Mouse (Mus musculus) induced T-regulatory cell, adult 2 months (primary cell): ENCODE measurements around the gene D11Wsu47e.

Experiments used
- DNase-seq: peaks from one replicate; pipeline ENCODE4 v3.0.0-alpha.2; 2012; ENCODE audit warnings: low read depth

The D11Wsu47e gene

DNA sequence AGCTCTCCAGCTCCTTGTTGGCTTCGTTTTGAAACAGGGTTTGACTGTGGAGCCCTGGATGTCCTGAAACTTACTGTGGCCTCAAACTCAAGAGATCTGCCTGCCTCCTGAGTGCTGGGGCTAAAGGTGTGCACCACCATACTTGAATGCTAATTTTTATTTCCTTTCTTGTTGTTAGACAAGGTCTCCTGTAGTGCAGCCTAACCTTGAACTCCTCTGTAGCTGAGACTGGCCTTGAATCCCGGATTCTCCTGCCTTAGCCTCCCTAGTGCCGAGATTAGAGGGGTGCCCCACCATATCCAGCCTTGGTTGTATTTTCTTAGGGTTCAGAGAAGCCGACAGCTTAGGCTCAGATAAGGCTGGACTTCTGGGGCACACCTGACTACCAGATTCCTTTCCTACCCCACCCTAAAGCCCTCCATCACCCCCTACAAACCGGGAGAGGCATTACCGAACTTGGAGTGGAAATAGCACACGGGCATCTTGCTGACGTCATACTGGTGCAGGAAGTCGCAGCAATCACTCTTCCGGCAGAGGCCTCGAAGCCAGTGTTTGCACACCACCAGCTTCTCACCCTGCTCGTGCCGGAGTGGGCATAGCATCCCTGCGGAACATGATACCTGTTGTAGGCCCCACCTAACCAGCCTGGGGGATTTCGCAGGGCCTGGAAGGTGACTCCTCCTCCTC is 21.9 kb downstream of the D11Wsu47e start:
- DNase-seq, result no peak

DNA sequence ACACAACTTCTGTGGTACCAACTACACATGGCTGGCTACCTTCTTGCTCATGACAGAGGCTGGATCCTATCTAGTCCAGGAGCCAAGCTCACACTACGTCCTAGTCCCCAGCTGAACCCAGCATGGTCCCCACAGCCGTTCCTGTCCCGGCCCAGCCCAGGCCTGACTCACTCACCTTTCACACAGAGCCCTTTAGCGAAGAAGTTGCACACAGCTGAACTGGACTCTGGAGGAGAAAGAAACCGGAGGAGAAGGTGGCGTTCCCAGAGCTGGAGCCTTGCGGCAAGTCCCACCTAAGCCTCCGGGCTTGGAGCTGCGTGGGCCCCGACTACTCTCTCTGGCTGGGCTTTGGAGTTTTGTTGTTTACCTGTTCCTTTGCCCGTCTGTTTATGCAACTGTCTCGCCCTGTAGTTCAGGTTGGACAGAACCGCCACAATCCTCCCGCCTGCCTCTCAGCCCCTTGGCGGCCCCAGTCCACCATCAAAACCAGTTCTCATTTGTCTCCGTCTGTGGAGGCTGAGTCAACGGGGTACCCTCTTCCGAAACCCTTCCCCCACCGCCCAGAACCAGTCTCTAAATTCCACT is 24.5 kb downstream of the D11Wsu47e start:
- no peak for DNase-seq

DNA sequence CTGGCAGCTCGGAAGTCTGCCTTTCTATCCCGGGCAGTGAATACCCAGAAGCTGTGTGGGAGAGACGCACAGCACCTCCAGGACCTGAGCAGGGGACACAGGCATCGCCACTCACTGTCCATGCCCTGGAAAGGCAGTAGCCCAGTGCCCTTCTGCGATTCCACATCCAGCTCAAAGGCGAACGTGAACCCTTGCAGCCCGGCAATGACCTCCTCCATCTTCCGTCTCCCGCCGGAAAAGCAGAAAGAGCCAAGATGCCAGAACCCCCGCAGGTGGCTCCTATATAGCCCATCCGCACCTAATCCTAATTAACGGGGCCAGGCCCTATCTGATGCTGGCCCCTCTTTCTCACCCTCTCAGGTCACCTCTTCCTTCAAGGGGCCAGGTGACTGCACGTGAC is 25.1 kb downstream of the D11Wsu47e start:
- DNase-seq, result no peak

DNA sequence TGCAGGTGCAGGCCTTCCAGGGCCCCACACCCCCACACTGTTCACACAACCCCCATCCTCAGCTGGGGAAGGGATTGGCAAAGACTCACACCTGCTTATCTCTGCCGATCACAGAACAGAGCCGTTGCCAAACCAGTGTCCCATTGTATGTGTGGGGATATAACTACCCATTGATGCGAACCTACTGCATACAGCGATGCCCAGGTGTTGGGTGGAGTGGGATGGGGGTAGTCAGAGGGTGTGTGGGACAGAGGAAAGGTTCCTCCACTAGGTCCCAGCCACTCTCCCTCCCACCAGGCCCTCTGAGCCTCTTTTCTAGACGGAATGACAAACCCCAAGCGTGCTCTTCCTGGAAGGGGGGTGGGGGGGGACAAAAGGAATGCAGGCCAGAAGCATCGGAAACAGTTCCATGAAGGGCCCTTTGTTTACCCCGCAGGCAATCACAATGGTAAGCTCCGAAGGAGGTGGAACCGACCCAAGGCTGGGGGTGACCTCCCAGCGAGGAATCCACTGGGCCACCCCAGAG is 25.6 kb downstream of the D11Wsu47e start, which contains the start of gene Cpsf4l:
Gene Cpsf4l, minus strand, starts transcription at position 287 of the 526 bp plus-strand sequence.
- DNase-seq, result no peak

DNA sequence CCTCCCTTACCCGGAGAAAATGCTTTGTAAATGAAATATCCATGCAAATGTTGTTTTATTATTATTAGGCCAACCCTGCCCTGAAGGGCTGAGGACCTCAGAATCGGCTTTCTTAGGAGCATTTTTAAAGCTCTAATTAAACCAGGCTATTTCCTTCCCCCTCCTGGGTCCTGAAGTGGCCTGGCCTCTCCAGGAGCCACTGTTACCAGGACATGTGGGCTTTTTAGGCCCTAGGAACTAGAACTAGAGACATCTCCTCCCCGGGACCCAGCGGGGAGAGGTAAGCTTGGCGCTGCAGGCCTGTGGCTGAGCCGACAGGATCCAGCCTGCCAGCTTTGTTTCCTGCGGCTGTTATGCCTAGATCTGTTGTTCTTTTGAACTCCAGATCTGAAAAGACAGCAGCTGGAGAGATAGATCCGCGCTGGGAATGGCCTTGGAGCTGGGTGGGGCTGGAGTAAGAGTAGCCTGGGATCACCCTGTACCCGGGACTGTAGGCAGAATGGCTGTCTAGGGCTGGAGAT is 26.1 kb downstream of the D11Wsu47e start:
- DNase-seq, result no peak

DNA sequence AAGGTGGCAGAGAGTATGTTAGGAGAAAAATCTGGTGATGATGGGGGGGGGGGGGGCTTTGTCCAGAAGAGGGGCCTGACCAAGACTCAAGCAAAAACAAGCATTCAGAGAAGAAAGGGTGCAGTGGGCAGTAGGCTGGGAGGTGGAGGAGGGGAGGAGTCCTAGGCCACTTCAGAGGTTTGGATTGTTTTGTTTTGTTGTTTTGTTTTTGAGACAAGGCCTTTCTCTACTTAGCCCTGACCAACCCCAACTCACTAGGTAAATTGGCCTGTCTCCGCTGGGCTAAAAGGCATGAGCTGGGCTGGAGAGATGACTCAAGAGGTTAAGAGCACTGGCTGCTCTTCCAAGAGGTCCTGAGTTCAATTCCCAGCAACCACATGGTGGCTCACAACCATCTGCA is 26.8 kb downstream of the D11Wsu47e start:
- DNase-seq, result no peak

DNA sequence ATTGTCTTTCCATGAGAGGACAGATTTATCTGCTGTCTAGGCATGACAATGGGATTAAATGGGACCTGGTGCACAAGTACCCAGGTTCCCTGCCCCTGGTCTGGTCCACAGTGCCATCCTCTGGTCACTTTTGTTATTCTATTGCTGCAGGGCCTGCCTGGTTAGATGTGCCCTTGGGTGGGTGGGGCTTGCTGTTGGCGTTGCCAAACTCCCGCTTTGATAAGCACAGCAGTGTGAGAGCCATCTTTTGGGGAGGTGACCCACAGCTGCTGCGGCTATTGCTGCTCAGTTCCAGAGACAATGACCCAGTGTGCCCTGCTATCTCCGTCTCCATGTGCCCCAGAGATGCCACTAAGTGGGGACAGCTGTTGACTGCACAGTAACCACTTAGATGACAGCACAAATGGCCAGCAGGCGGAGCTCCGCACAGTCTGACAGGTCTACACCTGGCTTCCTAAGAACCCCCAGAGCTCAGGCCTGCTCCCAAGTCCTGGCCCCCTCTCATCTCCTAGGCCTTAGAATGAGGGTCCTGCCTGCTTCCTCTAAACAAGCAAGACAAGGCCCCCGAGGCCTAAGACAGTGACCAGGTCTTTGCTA is 31.0 kb downstream of the D11Wsu47e start:
- peak; percentile 29 for DNase-seq

DNA sequence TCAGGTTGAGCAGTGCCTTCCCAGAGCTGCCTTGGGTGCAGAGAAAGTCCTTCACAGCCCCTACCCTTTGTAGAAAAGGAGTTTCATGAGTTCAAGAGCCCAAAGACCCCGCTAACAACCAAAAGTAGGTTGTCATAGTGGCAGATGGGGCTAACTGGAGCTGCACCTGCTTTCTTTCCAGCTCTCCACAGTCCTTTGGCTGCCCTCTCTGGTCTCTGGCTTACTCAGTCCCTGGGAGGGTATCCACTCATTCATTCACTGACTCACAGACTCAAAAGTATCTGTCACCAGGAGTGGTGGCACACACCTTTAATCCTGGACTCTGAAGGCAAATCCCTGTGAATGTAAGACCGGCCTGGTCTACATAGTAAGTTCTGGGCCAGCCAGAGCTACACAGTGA is 31.9 kb downstream of the D11Wsu47e start:
- no peak for DNase-seq

DNA sequence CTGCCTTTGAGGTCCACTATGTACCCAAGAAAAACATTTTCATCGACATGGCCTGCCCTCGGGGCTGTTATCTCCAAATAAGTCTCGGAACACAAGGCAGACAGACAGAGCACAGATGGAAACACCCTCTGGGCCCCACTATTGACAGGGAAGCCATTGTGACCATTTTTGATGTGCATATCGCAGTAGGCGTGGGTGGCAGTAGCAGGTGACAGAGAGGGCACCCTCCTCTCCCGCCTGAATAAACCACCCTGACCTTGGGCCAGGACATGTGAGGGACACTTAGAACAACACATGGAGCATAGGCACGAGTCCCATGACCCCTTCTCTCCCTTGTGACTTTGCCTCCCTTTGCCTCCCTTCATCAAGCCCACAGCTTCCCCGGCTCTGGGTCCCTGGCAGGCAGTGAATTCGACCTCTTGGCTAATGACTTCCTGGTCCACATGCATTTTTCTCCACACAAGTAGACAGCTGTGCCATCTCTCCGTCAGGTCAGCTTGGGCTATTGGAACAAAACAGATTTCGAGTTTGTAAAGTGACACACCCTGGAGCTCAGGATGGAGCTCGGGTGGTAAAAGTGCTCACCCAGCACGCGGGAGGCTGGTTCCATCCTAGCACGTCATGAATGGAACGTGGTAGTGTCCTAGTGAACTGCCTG is 33.7 kb downstream of the D11Wsu47e start:
- no peak for DNase-seq

DNA sequence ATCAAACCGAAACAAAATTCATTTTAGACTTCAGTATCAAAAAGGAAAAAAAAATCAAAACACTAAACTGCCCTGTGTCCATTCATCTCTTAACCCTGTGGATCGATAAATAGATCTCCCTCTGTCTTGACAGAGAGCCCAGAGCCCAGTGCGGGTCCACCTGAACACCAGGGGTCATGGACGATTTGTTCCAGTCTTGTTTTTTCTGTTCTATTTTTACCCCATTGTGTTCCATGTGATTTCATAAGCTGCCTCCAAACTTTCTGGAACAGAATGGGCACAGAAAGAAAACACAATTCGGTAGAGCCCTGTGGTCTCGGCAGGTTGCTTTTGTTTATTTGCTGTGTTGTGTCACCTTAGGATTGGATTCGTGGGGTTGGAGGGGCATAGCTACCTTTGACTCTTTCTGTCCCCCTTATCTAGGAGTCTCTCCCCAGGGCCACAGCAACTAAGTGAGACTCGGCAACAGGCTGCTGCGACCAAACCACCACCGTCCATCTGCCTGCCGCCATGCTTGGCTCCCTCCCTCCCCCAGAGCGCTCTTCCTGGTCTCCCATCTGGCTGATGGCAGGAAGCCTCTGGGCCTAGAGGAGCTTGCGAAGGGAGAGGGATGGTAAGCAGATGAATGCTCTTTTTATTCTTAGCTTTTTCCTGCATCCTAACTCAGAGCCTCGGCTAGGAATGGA is 38.3 kb downstream of the D11Wsu47e start:
- DNase-seq, result no peak

DNA sequence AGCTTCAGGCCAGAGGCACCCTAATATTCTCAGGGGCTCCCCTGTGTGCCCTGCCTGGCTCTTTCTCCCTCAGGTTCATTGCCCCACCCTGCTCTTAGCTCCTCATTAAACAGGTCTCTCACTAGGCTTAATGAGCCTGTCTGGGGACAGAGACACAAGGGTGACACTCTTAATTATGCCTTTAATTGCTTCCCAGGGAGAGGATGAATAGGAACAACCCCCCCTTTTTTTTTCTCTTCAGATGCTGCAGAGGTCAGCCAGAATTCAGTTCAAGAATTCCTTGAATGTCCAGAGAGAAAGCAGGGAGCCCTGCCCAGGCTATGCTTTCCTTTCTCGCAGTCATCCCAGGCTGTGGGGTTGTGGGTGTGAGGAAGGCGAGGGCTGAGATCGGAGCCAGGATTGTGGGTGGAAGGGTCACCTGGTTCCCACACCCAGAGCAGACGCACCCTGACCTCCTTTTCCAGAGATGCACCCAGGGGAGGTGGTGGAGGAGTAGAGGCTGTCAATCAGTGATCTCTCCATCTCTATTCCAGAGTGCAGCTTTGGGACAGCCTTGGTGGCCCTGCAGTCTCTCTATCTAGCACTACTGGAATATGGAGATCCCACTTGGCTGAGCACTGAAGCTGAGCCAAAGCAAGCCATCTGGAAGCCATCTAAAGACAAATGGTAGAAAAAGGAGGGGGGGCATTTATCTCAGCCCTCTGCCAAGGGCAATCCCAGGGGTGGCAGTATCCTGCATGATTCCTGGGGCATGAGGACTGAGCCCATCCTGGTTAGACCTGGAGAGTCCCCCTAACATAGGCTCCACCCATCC is 41.2 kb downstream of the D11Wsu47e start:
- no peak for DNase-seq

DNA sequence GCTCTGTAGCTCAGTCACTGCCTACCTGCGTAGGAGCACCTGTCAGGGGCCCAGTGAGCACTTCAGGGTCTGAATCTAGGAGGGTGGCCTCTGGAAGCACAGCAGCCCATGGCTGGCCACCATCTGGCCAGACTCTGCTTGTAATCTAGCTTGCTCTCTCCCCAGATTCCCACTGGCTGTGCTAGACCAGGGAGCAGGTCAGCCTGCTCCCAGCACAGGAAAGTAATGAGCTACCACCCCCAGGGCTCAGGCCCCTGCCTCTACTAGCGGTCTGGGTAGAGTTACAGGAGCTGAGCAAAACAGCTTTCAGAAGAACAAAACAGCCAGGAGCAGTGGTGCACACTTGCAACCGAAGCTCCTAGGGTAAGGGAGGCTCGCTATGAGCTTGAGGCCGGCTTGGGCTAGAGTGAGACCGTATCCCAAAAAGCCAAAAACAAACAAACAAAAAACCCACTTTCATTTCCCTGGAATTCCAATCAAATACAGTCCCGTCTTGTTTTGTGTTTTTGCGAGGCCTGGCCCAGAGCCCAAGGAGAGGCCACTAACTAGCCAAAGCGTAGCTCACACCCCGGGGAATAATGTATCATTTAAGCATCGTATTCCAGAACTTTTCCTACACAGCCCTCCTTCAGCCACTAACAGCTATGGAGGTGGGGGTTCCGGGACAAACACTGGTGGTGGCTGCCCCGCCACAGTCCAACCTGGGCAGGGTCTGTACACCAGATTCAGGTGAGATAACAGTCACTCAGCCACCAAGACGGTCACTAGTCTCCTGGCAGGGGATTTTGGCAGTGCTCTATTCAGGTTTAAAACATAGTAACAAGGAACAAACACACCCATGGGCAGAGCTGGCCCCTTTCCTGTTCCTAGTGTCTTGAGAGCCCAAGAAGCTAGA is 43.0 kb downstream of the D11Wsu47e start:
- no peak for DNase-seq

DNA sequence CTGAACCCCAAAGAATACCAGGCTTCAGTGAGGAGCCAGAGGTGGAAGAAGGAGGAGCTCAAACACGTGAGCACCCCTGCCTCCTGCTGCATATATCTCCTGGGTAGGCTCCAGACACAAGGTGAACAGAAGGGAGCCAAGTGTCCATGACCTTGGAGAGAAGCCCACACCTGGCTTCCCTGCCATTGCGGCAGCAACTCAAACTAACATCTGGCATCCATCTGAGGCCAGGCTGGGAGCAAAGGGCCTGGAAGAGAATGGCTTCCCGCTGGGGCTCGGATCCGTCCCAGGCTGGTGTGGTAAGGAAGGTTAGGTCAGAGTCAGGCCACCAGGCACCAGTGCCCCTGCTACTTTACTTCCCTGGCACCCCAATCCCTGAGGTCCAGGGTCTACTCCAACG is 43.8 kb downstream of the D11Wsu47e start:
- no peak for DNase-seq

DNA sequence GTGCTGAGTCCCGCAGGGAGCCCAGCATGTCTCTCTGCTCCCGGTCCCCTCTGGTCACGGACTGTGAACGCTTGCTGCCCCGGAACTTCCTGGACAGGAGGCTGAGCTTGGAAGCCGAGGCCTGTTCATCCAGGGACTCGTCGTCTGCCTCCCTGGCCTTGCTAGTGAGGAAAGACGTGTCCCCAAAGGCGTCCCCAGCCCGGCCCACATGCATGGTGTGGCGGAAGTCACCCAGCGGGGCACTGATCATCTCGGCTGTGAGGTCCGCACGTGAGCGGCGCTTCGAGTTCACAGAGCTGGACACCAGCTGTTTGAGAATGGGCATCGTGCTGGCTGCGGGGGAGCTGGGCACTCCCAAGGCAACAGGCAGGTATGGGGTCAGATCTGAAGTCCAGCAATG is 45.0 kb downstream of the D11Wsu47e start:
- no peak for DNase-seq

DNA sequence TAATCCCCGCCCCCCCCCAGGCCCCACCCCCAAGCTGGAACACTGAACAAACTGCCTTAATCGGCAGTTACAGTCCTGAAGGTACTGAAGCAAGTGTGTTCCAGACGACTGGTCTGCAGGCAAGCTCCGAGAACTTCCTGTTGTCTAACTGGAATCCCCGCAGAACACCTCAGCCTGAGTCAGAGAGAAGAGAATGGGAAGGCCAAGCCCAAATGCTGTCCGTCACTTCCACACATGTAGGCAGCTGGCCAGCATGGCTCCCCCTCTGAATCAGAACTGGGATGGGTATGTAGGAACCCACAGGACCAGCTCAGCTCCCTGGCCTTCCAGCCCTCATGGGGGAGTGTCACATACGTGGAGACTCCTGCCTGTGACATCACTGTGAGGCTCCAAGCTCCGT is 45.7 kb downstream of the D11Wsu47e start:
- no peak for DNase-seq

DNA sequence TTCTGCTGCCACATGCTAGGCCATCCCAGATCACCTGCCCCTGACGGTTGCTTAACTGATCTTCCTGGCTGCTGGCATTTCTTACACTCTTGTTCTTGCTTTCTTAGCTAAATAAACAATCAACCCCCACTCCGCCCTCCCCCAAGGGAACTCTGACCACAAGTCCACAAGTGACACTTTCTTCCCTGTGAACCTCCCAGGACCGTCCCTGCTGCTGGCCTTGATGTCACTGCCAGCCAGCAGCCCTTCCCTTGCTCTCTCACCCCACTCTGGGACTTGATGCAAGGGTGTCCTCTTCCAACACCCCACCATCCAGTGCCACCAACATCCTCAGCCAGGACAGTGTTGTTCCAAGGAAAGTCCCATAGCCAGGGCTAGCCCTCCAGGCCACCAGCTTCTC is 46.7 kb downstream of the D11Wsu47e start:
- DNase-seq, result no peak

DNA sequence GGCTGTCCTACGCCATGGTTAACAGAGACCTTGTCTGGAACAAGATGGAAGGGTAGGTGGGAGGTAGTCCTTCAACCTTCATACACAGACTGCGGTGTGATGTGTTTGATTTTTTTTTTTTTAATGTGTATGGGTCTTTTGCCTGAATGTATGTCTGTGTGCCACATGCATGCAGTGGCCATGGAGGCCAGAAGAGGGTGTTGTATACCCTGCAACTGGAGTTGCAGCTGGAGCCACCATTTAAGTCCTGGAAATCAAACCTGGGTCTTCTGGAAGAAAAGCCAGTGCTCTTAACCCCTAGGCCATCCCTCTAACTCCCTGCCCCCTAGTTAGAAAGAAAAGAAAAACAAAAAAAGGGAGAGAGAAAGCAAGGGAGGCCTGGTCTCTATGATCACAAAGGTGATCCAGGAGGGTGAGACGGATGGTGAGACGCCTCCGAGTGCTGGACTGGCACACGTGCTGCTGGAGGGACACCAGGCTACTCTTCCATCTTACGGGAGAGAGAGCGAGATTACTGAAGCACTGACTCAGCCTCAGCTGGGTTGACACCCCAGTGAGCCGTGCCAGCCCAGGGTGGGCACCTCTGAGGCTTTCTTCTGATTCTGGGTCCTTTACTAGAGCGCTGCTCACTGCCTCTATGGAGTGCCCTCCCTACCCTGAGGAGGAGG is 47.9 kb downstream of the D11Wsu47e start:
- no peak for DNase-seq

DNA sequence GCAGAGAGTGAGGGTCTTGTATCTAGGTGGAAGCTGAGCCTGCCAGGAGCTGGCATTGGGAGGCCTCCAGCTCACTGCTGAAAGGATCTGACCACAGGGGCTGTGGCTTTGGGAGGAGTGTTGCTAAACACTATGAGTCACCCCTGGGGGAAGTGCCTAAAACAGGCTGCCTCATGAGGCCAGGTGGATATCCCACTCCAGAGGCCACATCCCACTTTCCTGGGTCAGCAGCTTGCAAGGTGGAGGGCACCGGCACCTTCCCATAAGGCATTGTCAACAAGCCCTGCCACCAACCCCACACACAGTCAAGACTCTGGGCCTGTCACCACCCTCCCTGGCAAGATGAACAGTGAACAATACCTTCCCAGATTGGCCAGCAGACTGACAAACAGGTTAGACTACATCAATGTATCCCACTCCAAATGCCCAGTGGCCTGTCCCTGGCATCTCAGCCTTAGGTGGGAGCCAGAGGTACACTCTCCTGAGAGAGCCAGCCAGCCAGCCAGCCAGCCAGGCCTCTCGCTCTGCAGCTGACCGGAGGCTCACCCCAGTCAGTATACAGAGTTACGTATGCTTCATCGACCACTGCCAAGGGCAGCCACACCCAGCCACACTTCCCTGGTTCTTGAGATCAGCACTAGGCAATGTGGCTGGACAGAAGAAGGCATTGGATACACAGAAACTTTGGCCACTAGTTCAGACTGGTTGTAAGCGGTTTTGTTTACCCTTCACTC is 49.6 kb downstream of the D11Wsu47e start:
- no peak for DNase-seq

DNA sequence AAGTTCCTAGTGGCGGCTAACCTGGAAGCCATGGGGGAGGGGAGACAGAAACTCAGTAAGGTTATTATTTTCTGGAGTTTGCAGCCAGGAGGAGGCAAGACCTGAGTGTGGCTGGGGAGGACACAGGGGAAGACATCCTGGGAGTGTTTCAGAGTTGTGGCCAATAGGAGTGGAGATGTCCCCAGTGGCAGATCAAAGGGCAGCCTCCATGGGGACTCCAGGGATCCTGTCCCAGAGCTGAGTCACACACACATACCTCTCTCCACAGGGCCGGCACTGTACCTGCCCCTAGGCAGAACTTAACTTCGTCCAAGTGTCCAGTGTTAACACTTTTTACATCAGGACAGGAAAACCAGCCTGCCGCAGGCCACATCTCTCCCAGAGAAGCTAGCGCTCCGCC is 50.9 kb downstream of the D11Wsu47e start:
- no peak for DNase-seq
